Mouse (Mus musculus) C2C12 (cell line): ENCODE results near the gene Lhx9.

Source experiments
- CEBPB ChIP-seq: IDR thresholded peaks from one replicate; pipeline ENCODE4 v1.6.1; 2011; ENCODE audit warnings: low read depth, mild to moderate bottlenecking, control low read depth, moderate library complexity
- CTCF ChIP-seq: IDR thresholded peaks from one replicate; pipeline ENCODE4 v1.5.1; 2011; ENCODE audit not compliant: control insufficient read depth, insufficient read depth, insufficient read length
- MAX ChIP-seq: IDR thresholded peaks from one replicate; pipeline ENCODE4 v1.6.1; 2011; ENCODE audit warnings: mild to moderate bottlenecking, control low read depth
- MYOG ChIP-seq: IDR thresholded peaks from one replicate; pipeline ENCODE4 v1.6.1; 2011; ENCODE audit not compliant: control insufficient read depth, insufficient read length; ENCODE audit errors: extremely low read depth
- USF1 ChIP-seq: IDR thresholded peaks from one replicate; pipeline ENCODE4 v1.6.1; 2011; ENCODE audit warnings: low read depth, mild to moderate bottlenecking, control low read depth, moderate library complexity

DNA sequence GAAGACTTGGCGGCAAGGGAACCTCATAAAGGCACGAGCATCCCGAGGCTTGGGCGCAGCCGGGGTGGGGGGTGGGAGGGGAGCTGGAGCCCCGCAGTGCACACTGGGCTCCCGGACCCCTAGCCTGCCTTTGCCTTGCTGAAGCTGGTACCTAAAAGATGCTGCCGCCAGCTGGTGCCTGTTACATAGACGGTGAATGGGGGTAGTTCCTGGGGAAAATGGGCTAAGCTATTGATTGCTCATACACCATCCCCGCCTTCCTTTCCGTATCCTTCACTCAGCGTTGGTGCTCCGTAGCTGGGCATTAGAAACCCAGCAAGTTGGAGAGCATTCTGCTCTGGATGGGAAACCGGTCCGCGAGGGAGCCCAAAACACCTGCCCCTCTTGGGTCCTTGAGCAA lies 351 bp downstream of the Lhx9 start:
- TF ChIP-seq CTCF (no peak), USF1 (no peak), MYOG (no peak), MAX (no peak), CEBPB (no peak)
